Mouse (Mus musculus): ENCODE measurements at regions not wholly inside any gene's neighbourhood (a gene's known extent, or its start where the extent isn't known, plus 50 kb on each side); places are given as distances from the start of the nearest gene placed in this dataset.

DNA sequence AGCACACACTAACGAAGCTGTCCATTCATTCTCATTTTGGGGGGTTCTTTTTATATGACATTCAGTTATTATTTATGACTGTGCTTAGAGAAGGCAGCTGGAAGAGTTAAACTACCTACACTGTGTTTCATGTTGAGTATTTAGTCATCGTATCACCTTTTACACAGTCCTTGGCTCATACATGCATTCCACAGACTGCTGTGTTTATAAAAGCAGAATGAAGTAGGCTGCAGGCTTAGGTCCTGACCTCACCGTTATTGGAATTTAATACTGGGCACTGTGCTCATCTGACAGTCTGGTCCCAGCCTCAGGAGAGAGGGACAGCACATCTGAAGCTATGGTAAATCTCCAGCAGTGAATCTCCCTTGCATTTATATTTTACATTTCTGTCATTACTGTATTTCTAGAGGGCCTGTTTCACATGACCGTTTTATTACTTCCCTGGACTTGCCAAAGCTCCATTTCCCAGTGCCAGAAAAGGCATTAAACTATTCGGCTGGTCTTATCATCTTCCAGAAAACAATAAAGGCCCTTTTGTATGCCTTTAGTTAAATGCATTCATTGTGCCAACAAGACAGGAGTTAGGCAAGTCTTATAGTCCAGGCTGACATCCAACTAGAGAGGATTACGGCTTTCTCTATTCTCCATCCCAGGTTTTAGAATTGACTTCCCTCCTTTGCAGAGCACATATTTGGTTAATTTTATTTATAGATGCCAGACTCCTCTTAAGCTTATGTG is 258.9 kb downstream of the Bckdhb start:
- no peak for TF ChIP-seq CTCF (IDR thresholded peaks at IDR 0.05; ENCODE audit: low read depth)
- no peak for TF ChIP-seq EP300 (IDR thresholded peaks at IDR 0.05; ENCODE audit: low read depth)

All from liver, postnatal 0 days (tissue).